Mouse (Mus musculus): ENCODE measurements at regions not wholly inside any gene's neighbourhood (a gene's known extent, or its start where the extent isn't known, plus 50 kb on each side); places are given as distances from the start of the nearest gene placed in this dataset.
"Not testable (repeated sequence)": the region's sequence is repeated elsewhere in the genome, so short reads cannot be mapped to it uniquely, and the experiment has no call there.

GRCm38 (mm10) chr1:189156906-189157305 is 149.3 kb upstream of the Kctd3 start:
- no peak for DNase-seq

- DNase-seq: no peak
These were observed 146.7 kb upstream of the Kctd3 start for GRCm38 (mm10) chr1:189154376-189154775.

- no peak for DNase-seq
These were observed 145.5 kb upstream of the Kctd3 start for GRCm38 (mm10) chr1:189153150-189153549.

- DNase-seq: no peak
These were observed 135.4 kb upstream of the Kctd3 start for GRCm38 (mm10) chr1:189142982-189143451.

GRCm38 (mm10) chr1:189142551-189142950 is 134.9 kb upstream of the Kctd3 start:
- DNase-seq: no peak

- DNase-seq: no peak
These were observed 134.1 kb upstream of the Kctd3 start for GRCm38 (mm10) chr1:189141694-189142093.

GRCm38 (mm10) chr1:189136731-189137385 is 129.2 kb upstream of the Kctd3 start:
- no peak for DNase-seq

- DNase-seq: no peak
These were observed 128.2 kb upstream of the Kctd3 start for GRCm38 (mm10) chr1:189135826-189136225.

GRCm38 (mm10) chr1:189128706-189129105 is 121.1 kb upstream of the Kctd3 start:
- no peak for DNase-seq

GRCm38 (mm10) chr1:189128246-189128645 is 120.6 kb upstream of the Kctd3 start:
- DNase-seq: not testable (repeated sequence)

GRCm38 (mm10) chr1:189127367-189127766 is 119.7 kb upstream of the Kctd3 start:
- DNase-seq: no peak

- peak; percentile 43 for DNase-seq
These were observed 112.5 kb upstream of the Kctd3 start for GRCm38 (mm10) chr1:189119941-189120735.

GRCm38 (mm10) chr1:189119005-189119404 is 111.4 kb upstream of the Kctd3 start:
- DNase-seq: not testable (repeated sequence)

GRCm38 (mm10) chr1:189118582-189118981 is 110.9 kb upstream of the Kctd3 start:
- DNase-seq: peak; percentile 11

GRCm38 (mm10) chr1:189115914-189116313 is 108.3 kb upstream of the Kctd3 start:
- DNase-seq: no peak

GRCm38 (mm10) chr1:189115279-189115678 is 107.6 kb upstream of the Kctd3 start:
- DNase-seq: no peak

GRCm38 (mm10) chr1:189108260-189109035 is 100.8 kb upstream of the Kctd3 start:
- DNase-seq: no peak

- no peak for DNase-seq
These were observed 100.2 kb upstream of the Kctd3 start for GRCm38 (mm10) chr1:189107841-189108240.

GRCm38 (mm10) chr1:189107156-189107555 is 99.5 kb upstream of the Kctd3 start:
- peak; percentile 22 for DNase-seq

- DNase-seq: no peak
These were observed 97.6 kb upstream of the Kctd3 start for GRCm38 (mm10) chr1:189105276-189105675.

- DNase-seq: no peak
These were observed 95.1 kb upstream of the Kctd3 start for GRCm38 (mm10) chr1:189102781-189103180.

GRCm38 (mm10) chr1:189099121-189099520 is 91.5 kb upstream of the Kctd3 start:
- DNase-seq: no peak

- no peak for DNase-seq
These were observed 85.2 kb upstream of the Kctd3 start for GRCm38 (mm10) chr1:189092819-189093218.
